Mouse (Mus musculus) heart, adult 2 months (tissue): ENCODE data around the gene Dcst2.

Experiments used
- CTCF ChIP-seq: fragments of 200-600 bp; IDR thresholded peaks from 2 replicates; pipeline ENCODE4 v1.8.1; 2022; ENCODE audit warnings: antibody characterized with exemption, mild to moderate bottlenecking, moderate library complexity
- EP300 ChIP-seq: fragments of 200-500 bp; IDR thresholded peaks from 2 replicates; pipeline ENCODE4 v1.6.1; 2011; ENCODE audit warnings: low read depth, low read length, control low read depth; ENCODE audit not compliant: insufficient read depth
- POLR2A ChIP-seq: fragments of 200-500 bp; IDR thresholded peaks from 2 replicates; pipeline ENCODE4 v1.6.1; 2011; ENCODE audit warnings: mild to moderate bottlenecking, low read depth, low read length, control low read depth; ENCODE audit not compliant: insufficient read depth

DNA sequence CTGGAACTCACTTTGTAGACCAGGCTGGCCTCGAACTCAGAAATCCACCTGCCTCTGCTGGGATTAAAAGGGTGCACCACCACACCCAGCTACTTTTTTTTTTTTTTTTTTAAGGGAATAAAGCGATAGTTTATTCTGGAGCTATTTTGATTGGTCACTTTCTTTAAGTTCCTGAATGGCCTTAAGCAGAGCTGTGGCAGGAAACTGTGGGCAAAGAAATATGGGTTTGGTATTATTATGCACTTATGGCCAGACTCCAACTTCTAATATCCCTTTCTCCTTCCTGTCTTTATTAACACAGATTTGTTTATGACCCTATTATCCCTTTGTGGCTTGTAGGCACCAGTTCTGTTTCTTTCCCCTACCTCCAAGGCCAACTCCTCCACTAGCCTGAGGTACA, 58.6 kb downstream of the Dcst2 start:
- TF ChIP-seq CTCF (no peak), EP300 (no peak), POLR2A (no peak)
